Mouse (Mus musculus) monocyte, adult 59 days (primary cell): Measurements from ENCODE around the gene Gpr160. TPM values are rescaled to one million over a fixed set of nuclear protein-coding genes. Genes with fewer than 3 reads are reported as not detected.

Source experiments
- total RNA-seq, 2 experiments: library from RNA; stranded (reverse); gene quantifications; one replicate each; pipeline ENCODE4 v1.2.4; 2023

Gpr160 gene
- 10 to 100 TPM; 14.5 to 17.8 TPM for total RNA-seq

DNA sequence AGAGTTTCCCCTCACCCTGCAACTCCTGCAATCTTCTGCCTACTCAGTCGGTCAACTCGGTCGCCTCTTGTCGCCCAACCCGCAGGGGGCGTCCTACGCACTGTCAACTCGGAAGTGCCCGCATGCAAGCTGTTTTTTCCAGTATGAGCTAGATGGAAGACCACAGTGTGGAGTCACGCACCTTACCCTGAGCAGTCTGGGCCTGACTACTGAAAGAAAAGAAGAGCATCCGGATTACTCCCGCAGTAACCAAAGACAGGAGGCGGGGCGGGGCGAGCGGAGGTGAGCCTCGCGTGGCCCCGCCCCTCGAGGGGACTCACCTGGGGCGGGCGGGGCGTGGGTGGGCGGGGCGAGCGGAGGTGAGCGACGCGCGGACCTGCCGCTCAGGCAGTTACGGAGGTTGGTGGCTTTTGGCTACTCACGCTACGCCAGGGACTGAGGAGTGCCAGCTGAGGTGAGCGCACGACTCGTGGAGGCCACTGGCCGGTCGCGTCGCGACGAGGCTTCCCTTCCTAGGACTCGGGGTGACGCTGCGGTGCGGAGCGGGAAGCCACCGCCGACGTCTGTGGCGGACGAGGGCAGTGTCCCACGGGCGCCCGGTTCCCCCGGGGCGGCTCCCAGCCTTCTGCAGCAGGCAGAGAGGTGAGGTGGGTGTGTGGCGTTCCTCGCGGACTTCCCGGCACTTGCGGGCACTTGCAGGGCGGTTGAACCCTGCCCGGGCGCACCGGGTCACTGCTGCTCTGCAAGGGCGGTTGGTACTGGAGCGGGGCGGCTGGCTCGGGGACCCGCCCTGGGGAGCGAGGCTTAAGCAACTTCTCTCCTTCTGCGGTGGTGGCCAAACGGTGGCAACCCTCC lies at the start of gene Gpr160:
Gpr160 (plus strand) TSS at position 347 of the 855 bp plus-strand sequence.

Other genes with a start within 250 kb of the Gpr160 start
- gene Lrriq4, start 211.4 kb upstream of the Gpr160 start, total RNA-seq = not detected
- gene Lrrc34, start 208.1 kb upstream of the Gpr160 start, total RNA-seq = not detected
- not detected for gene Lrrc31, start 156.1 kb upstream of the Gpr160 start, total RNA-seq
- not detected for gene Samd7, start 109.7 kb upstream of the Gpr160 start, total RNA-seq
- 10 to 100 TPM; 47.1 to 54.4 TPM for gene Sec62, start 63.1 kb upstream of the Gpr160 start, total RNA-seq
- gene Phc3, start 113.5 kb downstream of the Gpr160 start, total RNA-seq = 10 to 100 TPM; 49.9 to 51.5 TPM
- gene Prkci, start 139.8 kb downstream of the Gpr160 start, total RNA-seq = 10 to 100 TPM; 13.7 to 17.5 TPM
- 100 to 1,000 TPM; 130 to 135 TPM for gene Skil, start 239.1 kb downstream of the Gpr160 start, total RNA-seq